Mouse (Mus musculus) liver, embryonic 16.5 days (tissue): ENCODE results near the gene Gm42421. TPM values are rescaled to one million over a fixed set of nuclear protein-coding genes. Genes with fewer than 3 reads are reported as not detected.
A peak's percentile ranks its signal among the peaks of the same experiment; 100 is the strongest.

Source experiments
- ATAC-seq: fragments of 200-750 bp; cut with Nextera tagmentation; 2 replicates; pipeline ENCODE4 v1.8.0; 2017; ENCODE audit warnings: low read depth, mild to moderate bottlenecking, moderate number of reproducible peaks, moderate library complexity
- H3K27ac ChIP-seq: fragments of 300-500 bp; sonication (generic); 2 replicates; pipeline ENCODE4 v1.5.1; 2014; ENCODE audit warnings: mild to moderate bottlenecking, low read length
- H3K27me3 ChIP-seq: fragments of 300-500 bp; sonication (generic); 2 replicates; pipeline ENCODE4 v1.6.1; 2014; ENCODE audit warnings: low read depth, low read length, mixed read lengths; ENCODE audit not compliant: control insufficient read depth, insufficient read depth
- H3K36me3 ChIP-seq: fragments of 300-500 bp; sonication (generic); 2 replicates; pipeline ENCODE4 v1.6.1; 2014; ENCODE audit warnings: mild to moderate bottlenecking; ENCODE audit not compliant: control insufficient read depth, insufficient read depth
- H3K4me1 ChIP-seq: fragments of 300-500 bp; sonication (generic); 2 replicates; pipeline ENCODE4 v1.6.1; 2014; ENCODE audit warnings: low read depth, low read length, mixed read lengths; ENCODE audit not compliant: control insufficient read depth
- H3K4me2 ChIP-seq: fragments of 300-500 bp; sonication (generic); 2 replicates; pipeline ENCODE4 v1.6.1; 2014; ENCODE audit warnings: low read depth, low read length, mixed read lengths
- H3K4me3 ChIP-seq: fragments of 300-500 bp; sonication (generic); 2 replicates; pipeline ENCODE4 v1.5.1; 2014; ENCODE audit warnings: low read depth, mild to moderate bottlenecking, low read length
- H3K9ac ChIP-seq: fragments of 300-500 bp; sonication (generic); 2 replicates; pipeline ENCODE4 v1.6.1; 2014; ENCODE audit warnings: low read depth, low read length
- H3K9me3 ChIP-seq: fragments of 300-500 bp; sonication (generic); replicated peaks from 2 replicates; pipeline ENCODE4 v1.6.1; 2016; ENCODE audit warnings: low read length; ENCODE audit not compliant: control insufficient read depth
- WGBS: fragments of 180-500 bp; shearing (Covaris S2); extraction: QIAGEN DNeasy Blood & Tissue Kit; methylation state at CpG from one replicate; pipeline ENCODE4 v1.1.7; 2014; ENCODE audit not compliant: insufficient replicate concordance; 5-methylcytosine and 5-hydroxymethylcytosine counted together
- polyA plus RNA-seq: library from polyadenylated mRNA; unstranded; fragments of >200 nt; fragmentation: Nextera tagmentation; extraction: Ambion mirVana; gene quantifications from 2 replicates; pipeline ENCODE4 v1.2.1, GENCODE M21; 2015

The Gm42421 gene
- 0.13 and 0.33 TPM in 2 replicates for polyA plus RNA-seq

DNA sequence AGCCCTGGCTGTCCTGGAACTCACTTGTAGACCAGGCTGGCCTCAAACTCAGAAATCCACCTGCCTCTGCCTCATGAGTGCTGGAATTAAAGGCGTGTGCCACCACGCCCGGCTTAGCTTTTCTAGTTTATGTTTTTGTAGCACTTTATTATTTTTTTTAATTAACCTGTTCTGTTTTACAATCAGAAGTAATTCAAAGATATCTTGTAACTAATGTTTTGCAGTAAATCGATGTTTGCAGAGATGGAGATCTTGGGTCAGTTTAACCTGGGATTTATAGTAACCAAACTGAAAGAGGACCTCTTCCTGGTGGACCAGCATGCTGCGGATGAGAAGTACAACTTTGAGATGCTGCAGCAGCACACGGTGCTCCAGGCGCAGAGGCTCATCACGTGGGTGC, at the start of gene Gm42421:
TSS of gene Gm42421 (plus strand) at position 301 of the 400 bp plus-strand sequence.
- no peaks in the 10 kb centered on the region for H3K9me3 ChIP-seq
- no peak within 1 kb of the TSS for H3K27ac ChIP-seq
- H3K27me3 ChIP-seq: no peaks in the 10 kb centered on the region
- H3K9ac ChIP-seq: no peak within 1 kb of the TSS
- peaks cover 34% of the 10 kb centered on the region for H3K36me3 ChIP-seq
- H3K4me3 ChIP-seq: no peak within 1 kb of the TSS
- ATAC-seq: no peak
- peaks cover 19% of the 10 kb centered on the region for H3K4me1 ChIP-seq
- 89% methylated on average over 8 of the region's 8 CpGs for WGBS
- H3K4me2 ChIP-seq: no peak within 1 kb of the TSS

DNA sequence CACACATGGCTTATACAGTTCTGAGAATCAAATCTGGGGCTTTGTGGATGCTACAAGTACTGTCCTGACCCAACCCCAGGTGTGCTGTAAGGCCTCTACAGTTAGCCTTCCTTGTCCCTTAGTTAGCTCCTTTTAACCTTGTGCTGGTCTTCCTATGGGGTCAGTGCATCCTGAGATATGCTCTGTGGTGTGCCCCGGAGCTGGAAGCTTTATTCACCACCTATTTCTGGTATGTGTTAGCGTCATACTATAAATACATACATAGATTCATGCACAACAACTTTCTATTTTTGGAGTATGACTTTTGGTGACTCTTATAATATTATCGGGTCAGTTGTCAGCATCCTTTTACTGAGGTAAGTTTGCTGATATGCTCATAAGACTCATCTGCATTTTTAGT, 42.7 kb upstream of the Gm42421 start:
- no peak for ATAC-seq
- Histone ChIP-seq H3K9ac (no peak overlapping the region), H3K27me3 (no peaks in the 10 kb centered on the region), H3K36me3 (peaks cover 99% of the 10 kb centered on the region), H3K9me3 (no peaks in the 10 kb centered on the region), H3K4me3 (no peak overlapping the region), H3K4me2 (no peak overlapping the region), H3K4me1 (no peaks in the 10 kb centered on the region), H3K27ac (no peak overlapping the region)
- 95% methylated on average over 3 of the region's 3 CpGs for WGBS

DNA sequence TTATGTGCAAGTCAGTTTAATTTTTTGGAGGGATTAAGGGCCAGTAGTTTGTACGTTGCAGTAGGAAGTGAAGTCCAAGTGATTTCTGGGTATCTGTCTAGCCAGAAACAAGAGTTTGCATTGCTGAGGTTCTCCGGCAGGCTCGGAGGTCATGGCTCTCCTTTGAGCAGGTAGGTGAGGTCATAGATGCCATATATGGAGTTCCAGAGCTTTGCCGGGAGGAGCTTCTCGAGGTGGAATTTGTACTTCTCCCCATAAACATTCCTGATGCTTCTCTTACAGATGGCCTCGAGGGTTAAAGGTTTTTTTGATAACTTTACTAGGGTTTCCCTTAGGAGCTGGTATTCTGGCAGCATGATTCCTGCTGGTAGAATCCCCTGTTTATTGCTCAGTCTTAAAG, 37.2 kb upstream of the Gm42421 start:
- Histone ChIP-seq H3K27me3 (no peaks in the 10 kb centered on the region), H3K27ac (no peak overlapping the region), H3K9ac (no peak overlapping the region), H3K4me2 (no peak overlapping the region), H3K36me3 (peaks cover 95% of the 10 kb centered on the region), H3K4me3 (no peak overlapping the region), H3K9me3 (no peaks in the 10 kb centered on the region), H3K4me1 (peaks cover 17% of the 10 kb centered on the region)
- ATAC-seq: no peak
- 76% methylated on average over 6 of the region's 6 CpGs for WGBS

DNA sequence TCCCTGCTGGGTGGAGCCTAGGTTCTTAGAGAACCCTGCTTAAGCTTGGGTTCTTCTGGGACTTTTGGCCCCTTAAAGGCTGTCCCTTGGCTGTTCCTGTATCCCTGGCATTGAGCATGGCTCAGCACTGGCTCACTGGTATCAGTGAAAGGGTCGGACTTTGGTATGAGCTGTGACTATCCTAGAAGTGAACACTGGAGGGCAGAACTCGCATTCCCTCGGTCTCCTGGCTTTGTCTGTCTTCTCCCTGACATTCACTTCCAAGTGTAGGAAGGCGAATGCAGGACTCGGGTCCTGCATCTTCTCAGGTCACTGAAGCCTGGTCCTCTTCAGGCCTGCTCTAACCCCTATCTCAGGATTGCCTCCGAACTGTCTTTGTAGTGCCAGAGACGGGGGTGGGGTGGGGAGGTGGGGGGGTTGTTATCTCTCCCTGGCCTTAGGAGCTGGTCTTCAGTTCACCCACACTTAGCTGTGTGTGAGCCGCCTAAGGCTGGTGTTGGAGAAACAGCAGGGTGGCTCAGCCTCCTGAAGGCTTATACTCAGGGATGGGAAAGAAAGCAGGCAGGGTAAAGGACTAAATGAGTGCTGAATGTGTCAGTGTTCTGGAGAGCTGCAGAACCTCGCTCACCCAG, 35.6 kb upstream of the Gm42421 start:
- no peak overlapping the region for H3K27ac ChIP-seq
- no peak overlapping the region for H3K4me3 ChIP-seq
- H3K9ac ChIP-seq: no peak overlapping the region
- H3K36me3 ChIP-seq: peaks cover 91% of the 10 kb centered on the region
- peaks cover 17% of the 10 kb centered on the region for H3K4me1 ChIP-seq
- 0 out of 2 replicates have a peak, but pooled peaks have one; percentile 15 for ATAC-seq
- H3K4me2 ChIP-seq: no peak overlapping the region
- 53% methylated on average over 9 of the region's 9 CpGs for WGBS
- no peaks in the 10 kb centered on the region for H3K9me3 ChIP-seq
- H3K27me3 ChIP-seq: no peaks in the 10 kb centered on the region

DNA sequence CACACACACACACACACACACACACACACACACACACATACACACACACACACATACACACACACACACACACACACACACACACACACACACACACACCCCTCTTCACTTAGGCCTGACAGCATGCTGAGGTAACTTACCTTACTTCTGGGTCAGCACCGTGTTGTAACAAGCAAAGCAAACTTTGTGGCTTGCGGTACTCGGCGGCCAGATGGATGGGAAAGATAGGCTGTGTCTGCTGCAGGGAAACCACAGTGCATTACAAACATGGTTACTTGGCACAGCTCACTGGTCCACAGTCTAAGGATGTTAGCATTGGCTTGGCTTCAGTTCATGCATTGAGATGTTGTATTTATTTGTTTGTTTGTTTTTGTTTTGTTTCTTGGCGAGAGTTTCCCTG, 34.6 kb upstream of the Gm42421 start:
- no peaks in the 10 kb centered on the region for H3K9me3 ChIP-seq
- H3K4me1 ChIP-seq: peaks cover 17% of the 10 kb centered on the region
- H3K4me3 ChIP-seq: no peak overlapping the region
- WGBS: 15% methylated on average over 5 of the region's 5 CpGs
- no peak overlapping the region for H3K9ac ChIP-seq
- peak; percentile 53 for ATAC-seq
- H3K27ac ChIP-seq: no peak overlapping the region
- peaks cover 91% of the 10 kb centered on the region for H3K36me3 ChIP-seq
- H3K4me2 ChIP-seq: no peak overlapping the region
- no peaks in the 10 kb centered on the region for H3K27me3 ChIP-seq

DNA sequence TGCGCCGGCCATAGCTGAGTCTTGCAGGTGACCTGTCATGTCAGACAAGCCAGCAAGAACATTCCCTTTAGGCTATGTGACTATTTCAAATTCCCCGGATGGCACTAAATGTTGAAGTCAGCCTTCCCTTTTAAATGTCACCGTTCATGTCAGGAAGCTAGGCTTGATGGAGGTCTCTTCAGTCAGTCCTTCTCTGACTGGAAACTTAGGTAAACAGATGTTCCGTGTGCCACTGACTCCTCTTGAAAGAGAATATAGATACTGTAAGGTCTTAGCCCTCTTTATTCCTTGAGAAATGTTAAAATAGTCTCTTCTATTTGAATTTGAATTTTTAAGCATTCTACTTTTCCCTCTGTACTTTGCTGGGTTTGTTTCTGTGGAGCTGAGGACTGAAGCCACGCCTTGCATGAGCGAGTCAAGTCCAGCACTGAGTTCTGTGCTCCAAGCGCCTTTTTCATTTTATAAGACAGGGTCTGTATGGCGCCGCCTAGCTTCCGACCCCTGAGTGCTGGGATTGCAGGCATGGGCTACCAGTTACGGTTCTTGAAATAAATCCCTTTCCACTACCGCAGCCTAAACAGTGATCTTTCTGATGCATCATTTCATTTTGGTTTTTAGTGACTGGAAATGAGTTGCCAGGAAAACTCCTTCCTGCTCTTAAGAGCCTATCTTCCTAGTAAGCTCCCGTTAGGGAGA, 30.2 kb upstream of the Gm42421 start, which contains the start of gene Ankrd61:
TSS of gene Ankrd61 (minus strand) at position 51 of the 696 bp plus-strand sequence.
- H3K27ac ChIP-seq: no peak within 1 kb of the TSS
- H3K4me2 ChIP-seq: no peak within 1 kb of the TSS
- H3K4me3 ChIP-seq: no peak within 1 kb of the TSS
- no peaks in the 10 kb centered on the region for H3K9me3 ChIP-seq
- 85% methylated on average over 14 of the region's 14 CpGs for WGBS
- ATAC-seq: no peak
- no peaks in the 10 kb centered on the region for H3K27me3 ChIP-seq
- H3K36me3 ChIP-seq: peaks cover 91% of the 10 kb centered on the region
- no peak within 1 kb of the TSS for H3K9ac ChIP-seq
- H3K4me1 ChIP-seq: peaks cover 5% of the 10 kb centered on the region

DNA sequence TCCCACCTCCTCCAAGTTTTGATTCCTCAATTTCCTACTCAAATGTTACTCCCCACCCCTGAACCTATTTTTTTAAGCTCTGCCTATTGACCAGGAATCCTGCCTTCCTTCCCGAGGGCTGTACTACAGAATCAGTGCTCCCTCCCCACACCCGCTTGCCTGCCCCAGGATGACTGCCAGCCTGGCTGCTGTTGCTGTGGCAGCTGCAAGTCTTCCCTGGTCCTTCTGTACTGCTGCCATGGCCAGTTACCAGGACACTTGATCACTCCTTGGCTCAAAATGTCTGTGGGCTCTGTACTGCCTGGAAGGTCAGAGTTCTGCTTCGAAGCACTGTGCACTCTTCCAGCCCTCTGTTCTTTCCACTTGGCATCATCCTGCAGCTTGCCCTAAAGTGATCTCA, 25.9 kb upstream of the Gm42421 start:
- no peaks in the 10 kb centered on the region for H3K9me3 ChIP-seq
- no peak overlapping the region for H3K4me2 ChIP-seq
- no peak overlapping the region for H3K4me3 ChIP-seq
- no peak for ATAC-seq
- peaks cover 15% of the 10 kb centered on the region for H3K4me1 ChIP-seq
- 83% methylated on average over 3 of the region's 3 CpGs for WGBS
- H3K9ac ChIP-seq: no peak overlapping the region
- no peaks in the 10 kb centered on the region for H3K27me3 ChIP-seq
- H3K27ac ChIP-seq: no peak overlapping the region
- H3K36me3 ChIP-seq: peaks cover 85% of the 10 kb centered on the region

DNA sequence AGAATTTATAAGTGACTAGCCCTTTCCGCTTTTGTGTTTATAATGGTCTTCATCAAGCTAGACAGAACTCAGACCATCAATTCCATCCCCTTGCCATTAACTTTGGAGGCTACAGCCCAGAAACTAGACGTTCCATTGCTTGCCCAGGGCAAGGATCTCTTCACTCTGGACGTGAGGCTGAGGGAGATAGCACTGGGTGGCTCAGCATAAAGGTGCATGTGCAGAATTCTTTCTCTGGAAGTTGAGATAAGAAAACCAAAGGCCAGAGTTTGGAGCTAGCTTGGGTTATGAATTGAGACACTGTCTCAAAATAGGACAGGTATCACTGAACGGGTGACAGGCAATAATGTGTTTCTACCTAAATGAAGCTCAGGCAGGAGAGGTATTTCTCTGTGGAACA, 24.2 kb upstream of the Gm42421 start:
- no peak overlapping the region for H3K27ac ChIP-seq
- peaks cover 68% of the 10 kb centered on the region for H3K36me3 ChIP-seq
- no peak overlapping the region for H3K4me2 ChIP-seq
- peaks cover 31% of the 10 kb centered on the region for H3K4me1 ChIP-seq
- ATAC-seq: peak; percentile 62
- 33% methylated on average over 4 of the region's 4 CpGs for WGBS
- H3K4me3 ChIP-seq: no peak overlapping the region
- no peaks in the 10 kb centered on the region for H3K27me3 ChIP-seq
- no peak overlapping the region for H3K9ac ChIP-seq
- H3K9me3 ChIP-seq: no peaks in the 10 kb centered on the region

DNA sequence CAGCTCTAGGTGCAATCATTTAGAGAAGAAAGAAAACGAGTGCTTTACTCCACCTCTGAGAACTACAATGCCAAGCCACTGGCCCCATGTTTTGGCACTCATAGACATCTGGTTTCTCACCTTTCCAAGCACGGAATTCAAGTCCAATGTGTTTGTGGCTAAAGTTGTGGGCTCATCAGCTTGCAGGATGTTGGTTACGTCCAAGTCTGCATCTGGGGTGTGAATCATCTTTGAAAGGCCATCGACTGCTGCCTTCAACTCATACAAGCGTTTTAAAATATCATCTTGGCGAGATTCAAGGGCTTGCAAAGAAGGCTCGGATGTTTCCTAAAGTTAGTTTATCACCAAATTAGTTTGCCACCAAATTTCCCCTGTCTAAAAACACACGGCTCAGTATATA, 21.5 kb upstream of the Gm42421 start:
- H3K4me2 ChIP-seq: no peak overlapping the region
- peaks cover 40% of the 10 kb centered on the region for H3K4me1 ChIP-seq
- H3K9me3 ChIP-seq: no peaks in the 10 kb centered on the region
- H3K27me3 ChIP-seq: no peaks in the 10 kb centered on the region
- peaks cover 42% of the 10 kb centered on the region for H3K36me3 ChIP-seq
- ATAC-seq: no peak
- no peak overlapping the region for H3K27ac ChIP-seq
- H3K4me3 ChIP-seq: no peak overlapping the region
- WGBS: 81% methylated on average over 8 of the region's 8 CpGs
- H3K9ac ChIP-seq: no peak overlapping the region
